Mouse (Mus musculus): ENCODE data around the gene Aqp7.

DNA sequence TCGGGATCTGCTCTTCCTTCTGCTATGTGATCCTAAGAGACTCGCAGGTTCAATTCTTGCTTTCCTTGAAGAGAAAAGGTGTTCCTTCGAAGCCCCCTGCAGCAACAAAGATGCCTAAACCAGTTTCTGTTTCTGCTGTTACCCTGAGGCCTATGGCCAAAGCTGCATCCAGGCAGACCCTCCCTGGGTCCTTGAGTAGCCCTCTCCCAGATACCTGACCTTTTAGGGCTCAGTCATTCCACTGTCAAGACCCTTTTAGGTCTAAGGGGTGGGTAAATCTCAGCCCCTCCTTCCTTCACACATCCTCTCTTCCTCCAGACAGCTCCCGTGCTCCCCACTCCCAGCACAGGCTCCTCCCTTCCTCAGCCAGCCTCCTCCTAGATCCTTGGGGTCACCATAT is 41.2 kb upstream of the Aqp7 start:
- TF ChIP-seq POLR2A (IDR thresholded peaks at IDR 0.05; ENCODE audit: control insufficient read depth, extremely low read depth, insufficient read depth, low read length, poor library complexity): no peak
- no peak for TF ChIP-seq CTCF (IDR thresholded peaks at IDR 0.05; ENCODE audit: borderline replicate concordance, control insufficient read depth, extremely low read depth, insufficient read depth, low read length, poor library complexity)

All from thymus, adult 2 months (tissue).